Mouse (Mus musculus) brain, embryonic 14.5 days (tissue): ENCODE results near the gene Cryzl1.

Experiments
- CTCF ChIP-seq: fragments of 200-500 bp; IDR thresholded peaks from 2 replicates; pipeline ENCODE4 v1.5.1; 2012; ENCODE audit warnings: inconsistent platforms, mild to moderate bottlenecking, moderate library complexity, borderline replicate concordance; ENCODE audit not compliant: insufficient read depth, insufficient read length; ENCODE audit errors: extremely low read depth
- POLR2A ChIP-seq: fragments of 200-500 bp; IDR thresholded peaks from 2 replicates; pipeline ENCODE4 v1.6.1; 2012; ENCODE audit warnings: mild to moderate bottlenecking, inconsistent platforms, borderline replicate concordance; ENCODE audit not compliant: poor library complexity, insufficient read depth, insufficient read length, severe bottlenecking; ENCODE audit errors: extremely low read depth

DNA sequence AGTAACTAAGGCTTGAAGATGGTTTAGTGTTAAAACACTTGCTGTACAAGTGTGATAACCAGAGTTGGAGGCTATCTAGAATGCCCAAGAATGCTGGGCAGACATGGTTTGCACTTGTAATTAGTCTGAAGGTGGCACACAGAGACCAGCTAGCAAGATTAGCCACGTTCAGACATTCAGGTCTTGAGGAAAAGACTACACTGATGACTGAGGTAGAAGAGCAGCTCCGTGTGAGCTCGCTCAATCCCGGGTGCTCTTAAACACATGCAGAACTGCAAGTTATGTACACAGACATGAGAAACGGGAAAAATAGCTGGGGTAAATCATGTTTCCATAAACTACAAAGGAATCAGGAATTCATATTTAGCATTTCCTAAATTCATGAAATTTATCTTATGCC, 48.1 kb downstream of the Cryzl1 start:
- no peak for TF ChIP-seq POLR2A
- no peak for TF ChIP-seq CTCF
